Mouse (Mus musculus) lung, adult 2 months (tissue): Measurements from ENCODE around the gene Wif1.

Source experiments
- CTCF ChIP-seq: fragments of 200-500 bp; IDR thresholded peaks from 2 replicates; pipeline ENCODE4 v1.5.1; 2011; ENCODE audit warnings: mild to moderate bottlenecking, low read length, control low read depth; ENCODE audit not compliant: insufficient read depth
- POLR2A ChIP-seq: fragments of 200-500 bp; IDR thresholded peaks from 2 replicates; pipeline ENCODE4 v1.6.1; 2011; ENCODE audit warnings: low read depth, mild to moderate bottlenecking, control low read depth, low read length, borderline replicate concordance; ENCODE audit errors: extremely low read depth

DNA sequence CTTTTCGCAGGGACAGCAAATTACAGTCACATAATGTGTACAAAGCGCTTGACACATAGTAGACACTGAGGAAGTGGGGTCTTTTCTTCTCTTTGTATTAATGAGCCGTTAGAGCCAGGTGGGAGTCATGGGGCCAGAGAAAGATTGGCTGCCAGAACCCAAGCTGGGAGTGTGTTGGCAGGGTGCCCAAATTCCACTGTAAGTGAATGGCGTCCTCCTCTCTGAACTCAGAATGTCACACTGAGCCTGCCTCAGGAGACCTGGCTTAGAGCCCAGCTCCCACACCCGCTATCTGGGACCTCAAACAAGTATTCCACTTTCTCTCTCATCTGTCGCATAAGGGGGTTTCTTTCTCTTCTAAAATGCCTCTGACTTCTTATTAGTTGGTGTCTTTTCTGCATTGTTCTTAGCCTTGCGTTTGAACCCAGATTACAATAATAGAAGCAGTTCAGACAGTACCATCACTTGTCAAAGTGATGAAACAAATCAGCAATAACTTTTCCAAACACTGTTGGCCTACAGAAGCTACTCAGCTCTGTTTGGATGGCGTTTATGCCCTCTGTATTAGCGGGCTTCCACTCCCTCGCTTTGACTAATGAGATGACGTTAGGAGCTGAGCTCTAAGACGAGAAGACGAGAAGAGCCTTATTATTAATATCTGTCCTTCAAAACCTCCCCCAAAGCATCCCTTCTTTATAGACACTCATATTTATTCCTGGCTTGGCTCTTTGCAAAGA lies 21.9 kb downstream of the Wif1 start:
- TF ChIP-seq CTCF (no peak), POLR2A (no peak)
